Mouse (Mus musculus) kidney, adult 9 months (tissue): ENCODE measurements at regions not wholly inside any gene's neighbourhood (a gene's known extent, or its start where the extent isn't known, plus 50 kb on each side); places are given as distances from the start of the nearest gene placed in this dataset.

ENCODE experiments used
- DNase-seq: peaks from one replicate; pipeline ENCODE4 v3.0.0; 2022

- no peak for DNase-seq
Measured at GRCm38 (mm10) chr13:38751876-38752275, 93.0 kb upstream of the Eef1e1 start.

- no peak for DNase-seq
Measured at GRCm38 (mm10) chr13:38740066-38740465, 81.2 kb upstream of the Eef1e1 start.

GRCm38 (mm10) chr13:38736361-38737035, 77.6 kb upstream of the Eef1e1 start:
- no peak for DNase-seq

- DNase-seq = no peak
Measured at GRCm38 (mm10) chr13:38735294-38735693, 76.4 kb upstream of the Eef1e1 start.

GRCm38 (mm10) chr13:38733246-38733645, 74.4 kb upstream of the Eef1e1 start:
- no peak for DNase-seq

- DNase-seq = no peak
Measured at GRCm38 (mm10) chr13:38725452-38725851, 66.6 kb upstream of the Eef1e1 start.

- no peak for DNase-seq
Measured at GRCm38 (mm10) chr13:38721166-38721565, 62.3 kb upstream of the Eef1e1 start.

- no peak for DNase-seq
Measured at GRCm38 (mm10) chr13:38714838-38715237, 56.0 kb upstream of the Eef1e1 start.
